Mouse (Mus musculus) fat pad, adult 2 months (tissue): ENCODE measurements around the gene Plekhh1.

ENCODE experiments used
- DNase-seq: peaks from one replicate; pipeline ENCODE4 v3.0.0-alpha.2; 2011; ENCODE audit warnings: low read depth, low spot score; ENCODE audit errors: extremely low read depth

Plekhh1 gene

GRCm38 (mm10) chr12:79028911-79029861, at the start of gene Plekhh1:
Gene Plekhh1 (plus strand): TSS chr12:79029163.
- no peak for DNase-seq

GRCm38 (mm10) chr12:78980683-78981091, 48.3 kb upstream of the Plekhh1 start:
- DNase-seq = no peak

- no peak for DNase-seq
Observed at GRCm38 (mm10) chr12:78981131-78981530, 47.8 kb upstream of the Plekhh1 start.

GRCm38 (mm10) chr12:78981938-78982825, 46.8 kb upstream of the Plekhh1 start:
- DNase-seq = no peak

- DNase-seq = no peak
Observed at GRCm38 (mm10) chr12:78983296-78984034, 45.5 kb upstream of the Plekhh1 start.

- peak; percentile 96 for DNase-seq
Observed at GRCm38 (mm10) chr12:78984035-78984432, 44.9 kb upstream of the Plekhh1 start.

GRCm38 (mm10) chr12:78987581-78988081, 41.3 kb upstream of the Plekhh1 start:
- DNase-seq = no peak

GRCm38 (mm10) chr12:78996271-78996670, 32.7 kb upstream of the Plekhh1 start:
- no peak for DNase-seq

GRCm38 (mm10) chr12:78996711-78997110, 32.3 kb upstream of the Plekhh1 start:
- DNase-seq = no peak

- DNase-seq = no peak
Observed at GRCm38 (mm10) chr12:79002406-79002805, 26.6 kb upstream of the Plekhh1 start.

- DNase-seq = no peak
Observed at GRCm38 (mm10) chr12:79002978-79003377, 26.0 kb upstream of the Plekhh1 start.

GRCm38 (mm10) chr12:79005456-79005855, 23.5 kb upstream of the Plekhh1 start:
- no peak for DNase-seq

- no peak for DNase-seq
Observed at GRCm38 (mm10) chr12:79006076-79006475, 22.9 kb upstream of the Plekhh1 start.

GRCm38 (mm10) chr12:79006478-79007125, 22.4 kb upstream of the Plekhh1 start:
- DNase-seq = no peak

- no peak for DNase-seq
Observed at GRCm38 (mm10) chr12:79007126-79007753, 21.7 kb upstream of the Plekhh1 start, which contains the start of gene Tmem229b. Gene Tmem229b (minus strand): TSS chr12:79007627.

GRCm38 (mm10) chr12:79010569-79010968, 18.4 kb upstream of the Plekhh1 start:
- DNase-seq = no peak

GRCm38 (mm10) chr12:79016109-79016508, 12.9 kb upstream of the Plekhh1 start:
- DNase-seq = no peak

- no peak for DNase-seq
Observed at GRCm38 (mm10) chr12:79017994-79018399, 11.0 kb upstream of the Plekhh1 start.

- no peak for DNase-seq
Observed at GRCm38 (mm10) chr12:79021902-79022301, 7.1 kb upstream of the Plekhh1 start.

GRCm38 (mm10) chr12:79022882-79023281, 6.1 kb upstream of the Plekhh1 start:
- DNase-seq = no peak
